ENCODE assay signal across 23 mouse cellular contexts in the genomic region with DNA sequence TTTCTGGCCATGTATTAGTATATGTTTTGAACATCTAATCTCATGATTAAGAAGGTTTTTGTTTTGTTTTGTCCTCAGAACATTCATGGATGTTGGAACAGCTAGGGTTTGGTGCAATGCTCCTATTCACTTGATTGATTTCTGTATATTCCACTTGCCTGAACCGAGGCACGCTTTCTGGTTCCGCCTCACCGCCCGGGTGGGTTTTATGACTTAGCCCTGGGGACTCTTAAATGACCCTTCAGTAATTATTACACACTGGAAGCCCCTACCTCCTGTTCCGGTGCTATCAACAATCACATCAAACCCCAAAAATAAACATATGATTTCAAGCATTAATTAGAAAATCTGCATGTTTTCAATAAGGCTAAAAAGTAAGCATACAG. TPM values are rescaled to one million over a fixed set of nuclear protein-coding genes. Genes with fewer than 3 reads are reported as not detected.
A peak's percentile ranks its signal among the peaks of the same experiment; 100 is the strongest.
DNase-seq lines count a peak whose midpoint lies in the region; ATAC-seq lines count a peak whose summit lies in the region.
"Had no signal": no experiment of that assay in that cellular context is flagged by ENCODE, and none has a peak within 500 bp of the region (broad histone marks: within the 10 kb centered on the region; RNA-seq: fewer than 3 reads in every experiment).

No protein-coding gene starts in this region.

- no peak overlapping the region for H3K4me2 ChIP-seq in liver, embryonic 11.5 days
- H3K4me2 ChIP-seq in embryonic facial prominence, embryonic 13.5 days, result peak overlapping the region; percentile 84
- peak overlapping the region; percentile 66 for H3K4me2 ChIP-seq in hindbrain, embryonic 15.5 days
- peak overlapping the region; percentile 49; the same call in 1 of the 2 replicates for H3K4me2 ChIP-seq in neural tube, embryonic 14.5 days (ENCODE audit: low read depth, low read length)
- H3K4me2 ChIP-seq: liver, embryonic 12.5 days had no signal

- H3K4me1 ChIP-seq in liver, embryonic 11.5 days (replicated peaks; ENCODE audit: control insufficient read depth, insufficient read depth, low read length), result peaks cover 3% of the 10 kb centered on the region; the same call in 1 of the 2 replicates
- peaks cover 43% of the 10 kb centered on the region for H3K4me1 ChIP-seq in embryonic facial prominence, embryonic 13.5 days
- H3K4me1 ChIP-seq in hindbrain, embryonic 15.5 days (replicated peaks), result peaks cover 6% of the 10 kb centered on the region
- no peaks in the 10 kb centered on the region; the same call in 1 of the 2 replicates for H3K4me1 ChIP-seq in neural tube, embryonic 14.5 days (ENCODE audit: control insufficient read depth, insufficient read depth, low read length)
- H3K4me1 ChIP-seq: liver, embryonic 12.5 days had no signal

- no peak overlapping the region for H3K9ac ChIP-seq in liver, embryonic 11.5 days (ENCODE audit: low read depth, low read length)
- peak overlapping the region; percentile 70 for H3K9ac ChIP-seq in embryonic facial prominence, embryonic 13.5 days
- H3K9ac ChIP-seq in hindbrain, embryonic 15.5 days, result no peak overlapping the region
- no peak overlapping the region for H3K9ac ChIP-seq in neural tube, embryonic 14.5 days (replicated peaks; ENCODE audit: low read depth, low read length)
- H3K9ac ChIP-seq: forebrain, postnatal 0 days; liver, embryonic 12.5 days had no signal

- peak; percentile 23 for DNase-seq in liver, embryonic 11.5 days (ENCODE audit: low spot score)
- no peak for DNase-seq in liver
- no peak for DNase-seq in retina, embryonic 14.5 days (ENCODE audit: low spot score)
- DNase-seq in adrenal gland, adult 2 months, result no peak
- DNase-seq: cerebellum, adult 2 months; gastrocnemius, adult 2 months; kidney, postnatal 25 days; layer of hippocampus, adult 9-11 months; thymus, postnatal 4 days had no signal

- H3K4me3 ChIP-seq in liver, embryonic 11.5 days (ENCODE audit: low read depth, low read length), result no peak overlapping the region
- peak overlapping the region; percentile 74 for H3K4me3 ChIP-seq in embryonic facial prominence, embryonic 13.5 days
- H3K4me3 ChIP-seq in hindbrain, embryonic 15.5 days, result 0 out of 2 replicates have a peak overlapping the region, but pooled peaks have one; percentile 8
- H3K4me3 ChIP-seq in neural tube, embryonic 14.5 days (ENCODE audit: low read depth, low read length), result no peak overlapping the region
- H3K4me3 ChIP-seq: erythroblast, embryonic 14.5 days; gastrocnemius, adult 2 months; liver, embryonic 12.5 days had no signal

- H3K27ac ChIP-seq in liver, embryonic 11.5 days (ENCODE audit: low read depth, low read length), result no peak overlapping the region
- peak overlapping the region; percentile 55; the same call in 1 of the 2 replicates for H3K27ac ChIP-seq in embryonic facial prominence, embryonic 13.5 days
- 0 out of 2 replicates have a peak overlapping the region, but pooled peaks have one; percentile 15 for H3K27ac ChIP-seq in hindbrain, embryonic 15.5 days (replicated peaks)
- no peak overlapping the region for H3K27ac ChIP-seq in neural tube, embryonic 14.5 days (ENCODE audit: low read depth, low read length)
- H3K27ac ChIP-seq: gastrocnemius, adult 2 months; liver, embryonic 12.5 days; stomach, postnatal 0 days had no signal

- no peaks in the 10 kb centered on the region for H3K36me3 ChIP-seq in liver, embryonic 11.5 days (ENCODE audit: control insufficient read depth, insufficient read depth, low read length)
- peaks cover 20% of the 10 kb centered on the region; the same call in 1 of the 2 replicates for H3K36me3 ChIP-seq in embryonic facial prominence, embryonic 13.5 days
- no peaks in the 10 kb centered on the region for H3K36me3 ChIP-seq in hindbrain, embryonic 15.5 days
- H3K36me3 ChIP-seq in neural tube, embryonic 14.5 days (ENCODE audit: control insufficient read depth, insufficient read depth, low read length), result no peaks in the 10 kb centered on the region
- H3K36me3 ChIP-seq: liver, embryonic 12.5 days had no signal

- peaks cover 85% of the 10 kb centered on the region for H3K27me3 ChIP-seq in liver, embryonic 11.5 days (replicated peaks; ENCODE audit: control insufficient read depth, insufficient read depth, low read length)
- H3K27me3 ChIP-seq in embryonic facial prominence, embryonic 13.5 days, result peaks cover 41% of the 10 kb centered on the region
- peaks cover 53% of the 10 kb centered on the region for H3K27me3 ChIP-seq in hindbrain, embryonic 15.5 days
- peaks cover 13% of the 10 kb centered on the region; the same call in 1 of the 2 replicates for H3K27me3 ChIP-seq in neural tube, embryonic 14.5 days (ENCODE audit: control insufficient read depth, insufficient read depth, low read length)

- no peak for ATAC-seq in liver, embryonic 11.5 days (replicated peaks; ENCODE audit: low FRiP score)
- ATAC-seq in embryonic facial prominence, embryonic 13.5 days (ENCODE audit: insufficient number of reproducible peaks, insufficient read depth, low FRiP score, low TSS enrichment, low read depth), result no peak
- no peak for ATAC-seq in hindbrain, embryonic 15.5 days (ENCODE audit: low FRiP score, low read depth)
- no peak for ATAC-seq in neural tube, embryonic 14.5 days (ENCODE audit: low read depth)
- ATAC-seq: forebrain, postnatal 0 days; inflammation-experienced regulatory T-cells, adult 6 months; liver, embryonic 12.5 days had no signal

- 24% methylated on average over 6 of the region's 6 CpGs for WGBS in liver, embryonic 11.5 days
- WGBS in embryonic facial prominence, embryonic 13.5 days, result 16% methylated on average over 6 of the region's 6 CpGs
- WGBS in hindbrain, embryonic 15.5 days, result 7% methylated on average over 6 of the region's 6 CpGs
- 5% methylated on average over 6 of the region's 6 CpGs for WGBS in neural tube, embryonic 14.5 days

- H3K9me3 ChIP-seq in liver, embryonic 11.5 days (ENCODE audit: control insufficient read depth, low read length), result no peaks in the 10 kb centered on the region
- H3K9me3 ChIP-seq in embryonic facial prominence, embryonic 13.5 days, result no peaks in the 10 kb centered on the region
- H3K9me3 ChIP-seq in hindbrain, embryonic 15.5 days, result no peaks in the 10 kb centered on the region
- no peaks in the 10 kb centered on the region for H3K9me3 ChIP-seq in neural tube, embryonic 14.5 days (ENCODE audit: control insufficient read depth, low read length)
- H3K9me3 ChIP-seq: liver, embryonic 12.5 days had no signal

RNA-seq across cellular contexts. Expression of a gene that starts 9.2 kb away (rescaled TPM):
- 0.44 and 0.55 TPM in 2 replicates for polyA plus RNA-seq in liver, embryonic 11.5 days (2014; fragmentation: Nextera tagmentation; extraction: Ambion mirVana)
- polyA plus RNA-seq in embryonic facial prominence, embryonic 13.5 days (2015; fragmentation: Nextera tagmentation; extraction: Ambion mirVana), result 79.9 and 82.3 TPM in 2 replicates
- polyA plus RNA-seq in hindbrain, embryonic 15.5 days (2015; fragmentation: Nextera tagmentation; extraction: Ambion mirVana), result 14.0 and 16.3 TPM in 2 replicates
- 4.6 and 6.3 TPM in 2 replicates for polyA plus RNA-seq in neural tube, embryonic 14.5 days (2014; fragmentation: Nextera tagmentation; extraction: Ambion mirVana)
- total RNA-seq in adrenal gland, adult 2 months (2021), result not detected
- polyA plus RNA-seq in adrenal gland, adult 2 months (2012; rRNA removed), result not detected in 2 replicates
- total RNA-seq: adrenal gland, adult 18-20 months; common myeloid progenitor, adult 5-6 weeks; gastrocnemius, adult 2 months; heart, adult 8-10 months; left cerebral cortex, postnatal 25 days; megakaryocyte, adult 5-6 weeks had no signal
- polyA plus RNA-seq: erythroblast, embryonic 14.5 days; inflammation-experienced regulatory T-cells, adult 6 months; lung, embryonic 16.5 days; stomach, postnatal 0 days had no signal

Comparison
In these comparisons a context has a peak if more than half of its experiments do, and no peak if none do; other contexts are left out.
1. H3K27ac ChIP-seq: peak in embryonic facial prominence, embryonic 13.5 days (single experiment) and hindbrain, embryonic 15.5 days (single experiment); none in liver, embryonic 11.5 days (single experiment) and neural tube, embryonic 14.5 days (single experiment).
2. H3K4me3 ChIP-seq: peak in embryonic facial prominence, embryonic 13.5 days (single experiment) and hindbrain, embryonic 15.5 days (single experiment); none in liver, embryonic 11.5 days (single experiment) and neural tube, embryonic 14.5 days (single experiment).